Mouse (Mus musculus): Measurements from ENCODE around the gene Ear6.
A peak's percentile ranks its signal among the peaks of the same experiment; 100 is the strongest.
"Not testable (repeated sequence)": the region's sequence is repeated elsewhere in the genome, so short reads cannot be mapped to it uniquely, and the experiment has no call there.

Gene Ear6

DNA sequence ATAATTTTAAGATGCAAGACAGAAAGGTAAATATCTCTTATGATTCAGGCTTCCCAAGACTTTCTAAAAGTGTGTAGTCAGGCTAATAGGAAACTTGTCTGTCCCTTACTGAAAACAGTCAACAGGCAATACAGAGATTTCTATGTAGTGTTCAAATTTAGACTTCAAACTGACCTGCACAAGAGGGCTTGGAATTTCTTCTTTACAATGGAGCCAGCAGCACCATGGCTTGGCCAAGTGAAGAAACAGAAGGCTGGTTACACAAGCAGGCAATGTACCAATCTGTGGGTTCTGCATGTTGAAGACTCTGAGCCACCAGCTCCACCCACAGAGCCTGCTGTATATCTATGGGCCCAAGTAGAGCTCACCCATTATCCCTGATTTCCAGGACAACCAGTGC, at the start of gene Ear6:
Gene Ear6, plus strand, starts transcription at position 301 of the 400 bp plus-strand sequence.
- DNase-seq (ENCODE audit: low spot score): no peak

DNA sequence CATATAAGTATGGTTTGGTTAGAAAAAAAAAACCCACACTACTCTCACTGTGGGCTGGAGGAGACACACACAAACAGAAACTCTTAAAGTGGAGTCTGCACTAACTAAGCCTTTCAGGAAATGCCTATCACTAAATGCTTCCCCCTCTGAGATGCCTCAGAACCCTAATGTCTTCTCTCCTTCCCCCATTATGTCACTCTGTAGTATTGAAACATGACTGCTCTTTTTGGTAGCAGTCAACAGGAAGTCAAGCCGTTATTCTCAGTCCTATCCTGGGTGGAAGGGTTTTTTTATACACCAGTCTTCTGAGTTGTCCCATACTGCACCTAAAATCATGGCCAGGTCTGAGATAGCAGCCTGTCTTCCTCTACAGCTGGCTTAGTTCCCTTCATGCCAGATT, 26.9 kb upstream of the Ear6 start:
- no peak for DNase-seq (ENCODE audit: low spot score)

DNA sequence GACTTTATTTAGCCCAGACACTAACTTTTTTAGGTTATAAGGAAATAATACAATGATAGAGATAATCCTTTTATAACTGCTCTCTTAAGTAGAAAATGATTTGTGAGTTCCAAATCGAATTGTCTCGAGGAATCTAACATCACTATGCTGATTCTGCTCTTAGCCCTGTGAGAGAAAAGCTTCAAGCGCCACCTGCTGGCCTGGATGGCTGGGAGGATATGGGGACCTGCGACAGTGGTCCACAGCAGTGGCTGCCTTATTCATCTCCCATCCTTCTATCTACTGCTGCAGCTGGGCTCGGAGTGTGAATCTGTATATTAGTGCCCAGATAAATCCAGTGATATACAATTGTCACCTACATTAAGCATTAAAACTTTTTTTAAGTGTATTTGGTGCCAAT, 25.7 kb upstream of the Ear6 start:
- not testable (repeated sequence) for DNase-seq (ENCODE audit: low spot score)

DNA sequence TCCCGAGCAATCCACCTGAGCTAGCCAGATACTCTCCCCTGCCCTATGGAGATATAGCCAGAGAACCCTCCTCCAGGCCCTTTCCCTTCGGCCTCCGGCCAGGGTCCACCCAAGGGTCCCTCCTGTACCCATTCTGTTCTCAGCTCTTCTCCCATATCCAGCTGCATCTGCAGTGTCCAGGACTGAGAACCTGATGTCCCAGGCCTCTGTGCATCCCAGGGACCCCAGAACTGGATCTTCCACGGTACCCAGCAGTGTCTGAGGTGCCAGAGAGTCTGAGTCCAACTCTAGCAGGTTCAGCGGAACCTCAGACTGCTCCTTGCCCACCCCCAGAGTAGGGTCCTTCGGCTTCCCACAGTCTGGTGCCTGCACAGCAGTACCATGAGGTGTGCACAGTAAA, 24.3 kb upstream of the Ear6 start:
- DNase-seq (ENCODE audit: low spot score): no peak

DNA sequence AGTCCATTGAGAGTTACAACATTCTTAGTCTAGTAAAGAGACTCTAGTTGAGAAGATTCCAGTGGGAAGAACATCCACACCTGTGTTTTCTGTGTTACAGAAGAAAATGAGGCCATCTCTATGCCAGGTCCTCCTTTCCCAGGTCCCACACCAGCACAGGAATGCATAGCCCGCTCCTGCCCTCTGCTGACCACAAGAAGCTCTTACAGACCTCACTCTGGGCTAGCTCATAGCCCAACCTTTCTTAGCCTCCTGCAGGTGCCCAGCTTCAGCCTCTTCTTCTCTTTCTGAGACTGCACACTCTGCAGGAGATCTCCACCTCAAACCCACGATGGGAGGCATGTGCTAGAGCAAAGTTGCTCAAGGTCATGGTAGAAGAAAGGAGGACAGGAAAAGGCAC, 15.0 kb upstream of the Ear6 start:
- not testable (repeated sequence) for DNase-seq (ENCODE audit: low spot score)

DNA sequence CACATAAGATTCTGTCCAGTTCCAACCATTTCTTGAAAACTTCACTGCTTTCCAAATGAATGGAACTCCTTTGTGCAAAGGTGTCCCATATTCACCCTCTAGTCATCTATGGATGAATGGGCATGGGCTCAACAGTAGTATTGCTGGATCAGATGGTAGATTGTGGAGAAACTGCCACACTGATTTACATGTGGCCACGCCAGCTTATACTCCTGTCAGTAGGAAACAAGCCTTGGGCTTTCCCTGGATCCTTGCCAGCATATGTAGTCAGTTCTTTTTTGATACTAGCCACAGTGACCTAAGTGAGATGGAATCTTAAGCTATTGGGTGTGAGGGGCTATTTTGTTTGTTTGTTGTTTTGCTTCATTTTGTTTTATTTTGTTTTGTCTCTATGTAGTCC, 11.2 kb upstream of the Ear6 start:
- DNase-seq (ENCODE audit: low spot score): no peak

DNA sequence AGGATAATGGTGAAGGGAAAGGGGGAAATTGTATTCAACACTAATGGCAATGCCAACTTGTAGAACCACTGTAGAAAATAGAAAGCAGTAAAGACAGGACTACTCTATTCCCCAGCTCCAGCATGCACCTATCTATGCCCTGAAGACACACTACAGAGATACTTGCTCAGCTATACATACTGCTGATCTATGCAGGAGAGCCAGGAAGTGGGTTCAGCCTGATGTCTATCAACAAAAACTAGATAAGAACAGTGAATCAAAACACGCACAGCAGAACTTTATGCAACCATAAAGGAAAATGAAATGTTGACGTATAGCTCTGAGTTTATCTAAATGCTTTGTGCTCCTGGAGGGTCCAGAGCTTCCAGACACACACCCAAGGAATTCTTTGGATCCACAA, 10.7 kb upstream of the Ear6 start:
- DNase-seq (ENCODE audit: low spot score): no peak

DNA sequence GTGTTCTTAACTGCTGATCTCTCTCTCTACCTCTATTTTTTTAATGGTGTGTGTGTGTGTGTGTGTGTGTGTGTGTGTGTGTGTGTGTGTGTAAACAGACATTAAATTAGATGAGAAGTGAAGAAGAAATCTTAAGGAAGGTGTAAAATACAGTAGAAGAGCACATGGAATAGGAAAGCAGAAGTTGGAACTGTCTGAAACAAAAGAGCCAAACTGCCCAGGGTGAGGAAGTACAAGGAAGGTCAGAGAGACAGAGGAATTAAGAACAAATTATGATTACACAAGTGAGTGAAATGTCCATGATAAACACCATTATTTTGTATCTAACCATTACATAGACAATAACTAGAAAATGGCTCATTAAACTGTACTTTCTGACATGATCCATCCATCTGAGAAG, 9.6 kb upstream of the Ear6 start:
- no peak for DNase-seq (ENCODE audit: low spot score)

DNA sequence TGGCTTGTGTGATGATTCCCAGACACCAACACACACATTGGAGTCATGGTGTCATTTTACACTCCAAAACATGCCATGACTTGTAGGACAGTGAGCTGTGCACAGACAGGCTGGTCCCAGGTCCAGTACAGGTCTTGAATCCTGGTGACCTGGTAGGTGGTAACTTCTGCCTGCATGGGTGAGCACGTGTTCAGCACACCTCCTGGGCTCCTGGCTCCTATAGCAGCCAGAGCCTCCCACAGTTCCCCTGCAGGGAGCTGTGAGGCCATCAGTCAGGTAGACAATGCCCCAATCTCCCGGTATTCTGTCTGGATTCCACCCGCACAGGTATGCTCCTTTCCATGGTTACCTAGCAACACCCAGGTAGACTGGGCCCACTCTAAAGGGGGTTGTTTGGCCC, 6.9 kb upstream of the Ear6 start:
- no peak for DNase-seq (ENCODE audit: low spot score)

DNA sequence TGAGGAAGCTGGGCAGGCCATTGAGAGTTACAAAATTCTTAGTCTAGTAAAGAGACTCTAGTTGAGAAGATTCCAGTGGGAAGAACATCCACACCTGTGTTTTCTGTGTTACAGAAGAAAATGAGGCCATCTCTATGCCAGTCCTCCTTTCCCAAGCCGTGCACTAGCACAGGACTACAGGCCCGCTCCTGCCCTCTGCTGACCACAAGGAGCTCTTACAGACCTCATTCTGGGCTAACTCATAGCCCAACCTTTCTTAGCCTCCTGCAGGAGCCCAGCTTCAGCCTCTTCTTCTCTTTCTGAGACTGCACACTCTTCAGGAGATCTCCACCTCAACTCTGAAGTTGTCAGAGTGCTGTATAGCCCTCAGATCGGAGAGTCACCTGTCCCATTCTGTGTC, 2.5 kb upstream of the Ear6 start:
- DNase-seq (ENCODE audit: low spot score): not testable (repeated sequence)

DNA sequence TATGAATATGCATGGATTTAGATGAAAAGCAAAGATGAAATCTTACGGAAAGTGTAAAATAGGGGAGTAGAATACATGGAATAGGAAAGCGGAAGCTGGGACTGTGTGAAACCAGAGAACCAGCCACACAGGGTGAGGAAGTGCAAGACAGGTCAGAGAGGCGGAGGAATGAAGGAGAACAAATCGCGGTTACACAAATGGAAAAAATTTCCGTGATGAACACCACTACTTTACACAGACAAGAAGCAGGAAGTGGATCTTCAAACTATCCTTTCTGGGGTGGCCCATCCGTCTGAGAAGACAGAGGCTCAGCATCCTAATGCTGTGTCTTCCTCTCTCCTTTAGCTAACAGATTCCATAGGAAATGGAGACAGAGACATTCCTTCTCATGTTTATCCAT, 1.8 kb downstream of the Ear6 start:
- not testable (repeated sequence) for DNase-seq (ENCODE audit: low spot score)

DNA sequence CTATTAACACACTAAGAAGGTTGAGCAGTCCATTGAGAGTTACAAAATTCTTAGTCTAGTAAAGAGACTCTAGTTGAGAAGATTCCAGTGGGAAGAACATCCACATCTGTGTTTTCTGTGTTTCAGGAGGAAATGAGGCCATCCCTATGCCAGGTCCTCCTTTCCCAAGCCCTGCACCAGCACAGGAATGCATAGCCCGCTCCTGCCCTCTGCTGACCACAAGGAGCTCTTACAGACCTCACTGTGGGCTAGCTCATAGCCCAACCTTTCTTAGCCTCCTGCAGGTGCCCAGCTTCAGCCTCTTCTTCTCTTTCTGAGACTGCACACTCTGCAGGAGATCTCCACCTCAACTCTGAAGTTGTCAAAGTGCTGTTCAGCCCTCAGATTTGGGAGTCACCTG, 10.1 kb downstream of the Ear6 start:
- DNase-seq (ENCODE audit: low spot score): not testable (repeated sequence)

DNA sequence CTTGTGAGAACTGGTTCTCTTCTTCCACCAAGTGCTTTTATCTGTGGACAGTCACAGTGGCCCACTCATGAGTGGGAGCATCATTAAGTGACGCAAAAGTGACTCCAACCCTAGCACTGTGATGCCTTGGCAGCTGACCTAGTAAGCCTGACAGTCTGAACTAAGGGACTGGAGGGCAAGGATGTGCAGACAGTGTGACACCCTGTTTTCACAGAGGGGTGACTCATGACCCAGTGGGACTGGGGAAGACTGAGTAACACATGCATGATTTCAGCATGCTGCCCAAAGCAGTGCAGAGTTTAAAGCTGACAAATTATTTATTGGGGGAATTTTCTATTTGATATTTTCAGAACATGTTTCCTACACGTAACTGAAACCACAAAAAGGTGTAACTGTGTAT, 17.3 kb downstream of the Ear6 start:
- no peak for DNase-seq (ENCODE audit: low spot score)

DNA sequence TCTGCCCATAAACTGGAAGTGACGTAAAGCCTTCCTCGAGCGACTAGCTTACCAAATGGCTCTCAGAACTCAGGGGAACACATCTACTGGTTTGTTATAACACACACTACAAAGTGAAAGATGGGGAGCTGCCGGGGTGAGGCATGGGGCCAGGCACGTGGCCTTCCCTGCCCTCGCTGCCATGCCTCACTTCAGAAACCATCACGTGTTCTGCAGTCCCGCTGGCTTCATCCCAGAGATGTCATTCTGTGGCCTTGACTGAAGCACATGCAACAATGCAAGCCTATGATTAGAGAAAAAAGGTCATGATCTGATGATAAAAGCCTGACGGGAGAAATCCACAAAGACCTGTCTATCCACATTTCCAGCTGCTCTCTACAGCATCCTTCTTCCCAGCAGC, 18.2 kb downstream of the Ear6 start:
- no peak for DNase-seq (ENCODE audit: low spot score)

DNA sequence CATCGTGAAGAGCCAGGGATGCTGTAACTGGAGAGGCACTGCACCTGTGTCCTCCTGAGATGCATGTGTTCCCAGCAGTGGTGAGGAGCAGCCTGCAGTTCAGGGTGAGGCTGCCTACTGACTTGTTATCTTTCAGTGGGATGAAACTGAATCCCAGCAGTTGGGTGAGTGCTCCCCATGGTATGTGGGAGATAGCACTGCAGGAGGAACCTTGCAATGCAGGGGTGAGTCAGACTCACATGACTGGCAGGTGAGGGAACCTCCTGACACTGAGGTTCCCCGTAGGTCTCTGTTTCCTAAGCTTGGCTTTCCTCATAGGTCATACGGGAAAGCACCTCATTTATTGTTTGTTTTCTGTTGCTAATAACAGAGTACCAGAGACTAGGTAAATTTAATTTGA, 24.0 kb downstream of the Ear6 start:
- DNase-seq (ENCODE audit: low spot score): no peak

DNA sequence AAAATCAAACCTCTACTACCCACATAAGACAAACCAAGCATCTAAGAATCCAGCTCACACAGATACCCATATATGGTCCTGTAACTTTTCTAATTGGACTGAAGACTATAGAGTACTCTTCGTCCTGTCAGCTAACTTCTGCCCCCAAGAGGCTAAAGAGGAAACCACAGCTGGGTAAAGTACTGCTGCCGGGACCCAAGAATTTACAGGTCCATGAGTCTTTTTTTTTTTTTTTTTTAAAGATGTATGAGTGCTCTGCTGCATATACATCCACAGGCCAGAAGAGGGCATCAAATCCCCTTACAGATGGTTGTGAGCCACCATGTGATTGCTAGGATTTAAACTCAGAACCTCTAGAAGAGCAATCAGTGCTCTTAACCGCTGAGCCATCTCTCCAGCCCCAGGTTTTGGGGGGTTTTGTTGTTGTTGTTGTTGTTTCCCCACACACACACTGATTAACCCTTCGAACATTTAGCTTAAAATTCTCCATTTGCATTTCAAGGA, 30.1 kb downstream of the Ear6 start:
- peak; percentile 62 for DNase-seq (ENCODE audit: low spot score)

DNA sequence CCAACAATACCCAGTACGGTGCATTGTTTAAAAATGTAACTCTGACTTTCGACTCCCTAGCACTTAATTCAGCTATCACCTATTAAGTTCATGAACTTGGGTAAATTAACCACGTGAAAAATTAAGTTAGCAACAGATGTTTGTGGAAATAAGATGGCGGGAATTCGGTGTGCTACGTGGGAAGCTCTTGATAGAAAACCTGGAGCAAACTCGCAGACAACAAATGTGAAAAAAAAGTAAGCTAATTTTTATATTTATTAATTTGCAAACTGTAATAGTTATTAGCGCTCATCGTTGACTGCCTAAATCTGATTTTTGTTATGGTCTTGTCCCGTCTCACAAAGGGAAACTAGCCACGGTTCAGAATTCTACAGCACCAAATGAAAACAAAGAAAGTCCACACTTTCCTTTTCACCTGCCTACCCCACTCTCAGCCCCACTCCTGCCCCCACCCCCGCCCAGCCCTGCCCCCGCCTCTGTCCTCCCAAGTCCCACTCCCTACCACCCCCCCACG, 30.6 kb downstream of the Ear6 start:
- DNase-seq (ENCODE audit: low spot score): no peak

DNA sequence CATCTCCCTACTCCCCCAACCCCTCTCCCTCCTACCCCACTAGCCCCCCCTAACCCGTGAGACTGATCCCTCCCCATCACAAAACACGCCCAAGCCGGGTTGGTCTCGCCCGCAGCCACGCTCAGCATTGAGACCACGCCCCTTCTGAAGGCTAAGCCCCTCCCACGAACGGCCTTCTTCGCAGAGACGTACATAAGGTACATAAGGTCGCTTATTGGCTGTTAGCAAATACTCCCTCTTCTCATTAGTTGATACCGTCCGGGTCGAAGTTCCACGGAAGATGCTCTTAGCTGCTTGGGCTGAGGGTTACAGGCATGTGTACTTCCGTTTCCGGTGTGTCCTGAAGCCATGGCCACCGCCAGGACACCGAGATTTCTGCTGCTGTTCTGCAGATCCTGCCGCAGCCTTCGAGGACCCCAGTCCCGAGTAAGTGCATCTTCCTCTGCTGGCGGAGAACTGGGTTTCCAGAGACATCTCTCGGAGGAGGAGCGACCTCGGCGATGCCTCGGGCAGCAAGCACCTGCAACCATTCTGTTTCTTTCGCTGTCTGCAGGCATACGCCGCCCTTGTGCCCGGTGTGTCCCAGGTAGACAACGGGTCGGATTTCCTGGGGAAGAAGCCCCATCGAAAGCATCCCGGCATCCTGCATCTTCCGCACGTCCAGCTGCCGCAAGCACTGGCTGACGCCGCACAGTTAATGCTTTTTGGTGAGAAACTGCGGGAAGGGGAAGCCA, 31.3 kb downstream of the Ear6 start, which contains the start of gene Mettl17:
Gene Mettl17, plus strand, starts transcription at position 245 of the 734 bp plus-strand sequence.
- DNase-seq (ENCODE audit: low spot score): peak; percentile 89

DNA sequence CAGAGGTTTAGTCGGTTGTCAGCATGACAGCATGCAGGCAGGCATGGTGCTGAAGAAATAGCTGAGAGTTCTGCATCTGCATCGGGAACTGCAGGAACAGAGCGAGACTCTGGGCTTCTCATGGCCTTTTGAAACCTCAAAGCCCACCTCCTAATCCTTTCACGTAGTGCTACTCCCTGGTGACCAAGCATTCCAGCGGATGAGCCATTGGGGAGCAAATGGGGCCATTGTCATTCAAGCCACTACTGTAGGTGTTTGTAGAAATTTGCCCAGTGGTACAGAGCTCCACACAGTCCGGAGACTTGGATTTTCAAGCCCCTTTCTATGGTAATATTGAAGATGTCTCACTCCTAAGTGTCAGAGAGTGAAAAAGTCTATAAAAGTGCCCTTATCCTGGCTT, 32.6 kb downstream of the Ear6 start:
- DNase-seq (ENCODE audit: low spot score): no peak

DNA sequence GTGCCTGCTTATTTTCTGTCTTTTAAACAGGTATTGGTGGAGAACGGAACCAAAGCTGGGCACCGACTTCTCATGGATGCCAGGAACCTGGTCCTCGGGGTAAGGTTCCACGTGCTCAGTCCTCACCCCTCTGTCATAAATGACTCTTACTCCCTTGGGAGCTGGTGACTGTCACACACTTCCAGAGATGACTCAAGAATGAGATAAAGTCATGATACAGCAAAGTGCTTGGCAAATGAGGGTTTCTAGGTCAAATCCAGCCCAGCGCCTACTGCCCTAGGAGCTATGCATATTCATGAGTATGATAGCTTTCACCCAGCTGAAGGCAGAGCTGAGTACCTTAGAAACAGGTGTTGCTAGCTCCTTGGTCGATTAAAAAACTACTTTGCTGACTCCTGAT, 36.3 kb downstream of the Ear6 start:
- DNase-seq (ENCODE audit: low spot score): no peak

DNA sequence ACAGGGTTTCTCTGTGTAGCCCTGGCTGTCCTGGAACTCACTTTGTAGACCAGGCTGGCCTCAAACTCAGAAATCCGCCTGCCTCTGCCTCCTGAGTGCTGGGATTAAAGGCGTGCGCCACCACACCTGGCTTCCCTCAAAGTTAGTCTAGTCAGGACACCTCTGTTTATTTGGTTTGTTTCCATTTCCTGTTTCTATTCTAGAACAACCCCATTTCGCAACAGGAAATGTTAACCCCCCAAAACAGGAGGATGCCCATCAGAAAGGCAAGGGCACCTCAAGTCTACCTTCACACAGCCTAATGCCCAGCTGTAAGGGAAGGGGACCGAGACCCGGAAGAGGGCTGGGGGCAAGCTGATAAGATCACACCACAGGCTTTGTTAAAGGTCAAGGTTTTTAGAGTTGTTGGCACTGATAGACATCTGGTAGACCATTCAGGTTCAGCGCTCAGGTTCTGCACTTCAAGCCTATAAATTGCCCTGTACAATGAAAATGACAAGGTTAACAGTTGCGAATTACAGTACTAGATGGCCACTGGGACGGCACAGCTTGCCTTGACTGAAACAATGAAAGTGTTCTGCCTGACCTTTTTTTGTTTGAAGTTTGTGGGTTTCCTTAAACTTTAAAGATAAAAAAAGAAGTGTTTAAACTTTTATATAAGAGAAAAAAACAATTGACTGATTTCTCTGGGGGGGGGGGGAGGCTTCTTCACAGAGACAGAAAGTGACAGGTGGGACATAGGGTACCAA, 38.9 kb downstream of the Ear6 start, which contains the start of gene Slc39a2:
Gene Slc39a2, plus strand, starts transcription at position 699 of the 749 bp plus-strand sequence.
- no peak for DNase-seq (ENCODE audit: low spot score)

DNA sequence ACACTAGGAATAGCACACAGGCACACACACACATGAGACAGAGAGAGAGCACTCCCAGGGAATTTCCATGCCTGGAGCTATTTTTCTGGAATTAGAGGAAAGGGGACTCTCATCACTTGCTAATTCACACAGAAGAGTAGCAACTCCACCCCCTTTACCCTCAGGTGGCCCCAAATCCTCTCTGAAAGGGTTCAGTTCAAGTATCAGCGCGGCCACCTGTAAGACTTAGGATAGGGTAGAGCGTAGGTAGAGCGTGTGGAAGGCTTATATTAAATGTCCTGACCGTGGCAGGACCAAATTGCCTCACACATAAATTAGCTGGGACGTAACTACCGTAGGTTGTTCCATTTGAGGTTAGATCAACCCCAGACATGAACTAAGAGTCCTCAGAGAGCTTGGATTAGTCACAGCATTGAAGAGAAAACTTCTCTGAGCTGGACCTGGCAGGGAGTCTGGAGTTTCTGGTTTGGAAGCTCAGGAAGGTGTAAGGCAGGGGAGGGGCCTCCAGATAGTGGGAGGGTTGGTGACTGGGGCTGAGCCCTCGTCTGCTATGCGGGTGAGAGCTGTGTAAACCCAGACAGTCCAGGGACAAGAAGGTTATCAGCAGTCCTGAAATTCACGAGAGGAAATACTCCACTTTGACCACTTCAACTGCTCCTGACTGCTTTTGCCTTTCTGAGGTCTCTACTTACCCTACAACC, 39.7 kb downstream of the Ear6 start:
- DNase-seq (ENCODE audit: low spot score): no peak
